Mouse (Mus musculus) kidney, adult 9 months (tissue): ENCODE results near the gene Ccdc33.

Experiments used
- DNase-seq: peaks from one replicate; pipeline ENCODE4 v3.0.0; 2022

The Ccdc33 gene

GRCm38 (mm10) chr9:58047061-58047460 lies 71.6 kb downstream of the Ccdc33 start:
- peak; percentile 58 for DNase-seq

DNA sequence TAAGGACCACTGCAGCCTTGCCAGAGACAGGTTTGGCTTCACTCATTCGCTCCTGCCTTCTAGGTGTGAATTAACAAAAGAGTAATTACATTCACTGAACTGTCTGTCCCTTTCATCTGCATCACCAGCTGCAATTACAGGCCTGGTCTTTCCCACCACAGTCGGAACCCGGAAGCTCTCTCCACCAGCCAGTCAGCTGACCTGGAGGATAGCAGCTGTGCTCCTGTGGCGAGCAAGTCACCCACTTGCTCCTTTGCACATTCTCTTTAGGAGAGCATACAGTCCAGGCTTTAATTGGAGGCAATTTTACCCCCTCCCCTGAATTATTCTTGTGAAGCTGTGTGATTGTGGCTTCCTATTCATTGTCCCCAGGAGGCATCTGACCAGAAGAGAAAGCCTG lies 73.0 kb downstream of the Ccdc33 start:
- DNase-seq = no peak

DNA sequence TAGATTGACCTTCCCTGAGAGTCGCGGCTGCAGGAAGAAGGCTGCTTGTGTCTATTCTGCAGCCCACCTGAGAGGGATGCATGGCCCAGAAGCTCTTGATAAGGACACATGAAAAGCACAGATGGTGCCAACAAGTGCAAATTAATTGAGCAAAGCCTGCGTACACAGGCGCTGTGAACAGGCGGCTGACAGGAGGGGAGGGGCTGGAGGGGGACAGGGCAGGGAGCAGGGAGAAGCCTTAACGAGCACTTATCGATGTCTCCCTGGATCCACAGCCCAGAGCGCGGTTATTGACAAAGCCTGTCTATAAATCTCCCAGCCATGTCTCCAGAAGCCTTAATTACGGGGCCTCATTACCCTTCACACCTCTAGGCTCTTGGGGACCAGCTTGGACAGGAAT lies 73.8 kb downstream of the Ccdc33 start:
- DNase-seq = no peak

GRCm38 (mm10) chr9:58043496-58044017 lies 75.1 kb downstream of the Ccdc33 start:
- DNase-seq = no peak

- no peak for DNase-seq
These were observed 76.2 kb downstream of the Ccdc33 start for GRCm38 (mm10) chr9:58042391-58042790.

GRCm38 (mm10) chr9:58040977-58041376 lies 77.6 kb downstream of the Ccdc33 start:
- no peak for DNase-seq

DNA sequence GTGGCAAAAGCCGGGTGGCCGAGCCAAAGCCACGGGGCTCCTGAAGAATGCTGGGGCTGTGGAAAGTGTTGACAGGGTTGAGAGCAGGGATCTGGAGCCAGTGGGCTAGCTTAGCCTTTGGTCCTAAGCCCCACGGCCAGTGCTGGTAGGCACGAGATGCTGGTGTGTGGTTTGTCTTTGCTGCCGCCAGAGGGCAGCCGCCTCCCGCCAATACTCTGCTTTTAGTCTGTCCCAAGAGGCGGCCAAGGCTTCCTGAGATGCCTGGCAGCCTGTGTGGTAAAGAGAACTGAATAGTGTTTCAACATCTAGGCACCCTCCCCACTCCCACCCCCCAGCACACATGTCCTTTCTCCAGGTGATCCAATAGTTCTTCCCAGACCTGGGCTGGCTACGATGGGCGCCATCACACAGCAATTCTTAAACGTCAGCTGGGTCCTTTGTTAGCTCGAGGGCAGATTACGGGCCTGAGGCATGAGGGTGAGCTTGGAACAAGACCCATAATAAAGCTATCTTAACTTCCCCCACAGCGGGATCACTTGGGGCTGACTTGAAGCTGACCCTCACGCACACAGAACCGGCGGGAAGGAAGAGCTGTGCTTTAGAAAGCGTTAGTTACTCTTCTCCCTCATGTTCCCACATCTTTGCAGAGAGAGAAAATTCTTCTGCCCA lies 80.0 kb downstream of the Ccdc33 start:
- peak; percentile 77 for DNase-seq

DNA sequence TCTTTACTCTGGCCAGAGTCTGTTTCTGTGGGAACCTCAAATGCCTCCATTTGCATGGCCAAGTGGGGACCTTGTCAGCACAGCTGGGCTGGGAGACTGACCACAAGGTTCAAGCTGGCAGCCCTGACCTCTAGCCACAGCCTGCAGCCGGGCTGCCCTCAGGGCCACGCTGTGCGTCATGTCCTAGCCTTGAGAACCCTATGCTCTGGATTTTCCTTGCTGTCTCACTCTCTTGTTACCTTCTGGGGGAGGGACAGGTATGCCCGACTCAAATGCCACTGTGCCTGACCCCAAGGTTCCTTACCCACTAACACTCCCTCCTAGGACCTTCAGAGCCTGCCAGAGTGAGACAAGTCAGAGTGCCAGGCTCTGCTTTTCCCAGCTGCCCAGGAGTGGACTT lies 81.7 kb downstream of the Ccdc33 start:
- no peak for DNase-seq

DNA sequence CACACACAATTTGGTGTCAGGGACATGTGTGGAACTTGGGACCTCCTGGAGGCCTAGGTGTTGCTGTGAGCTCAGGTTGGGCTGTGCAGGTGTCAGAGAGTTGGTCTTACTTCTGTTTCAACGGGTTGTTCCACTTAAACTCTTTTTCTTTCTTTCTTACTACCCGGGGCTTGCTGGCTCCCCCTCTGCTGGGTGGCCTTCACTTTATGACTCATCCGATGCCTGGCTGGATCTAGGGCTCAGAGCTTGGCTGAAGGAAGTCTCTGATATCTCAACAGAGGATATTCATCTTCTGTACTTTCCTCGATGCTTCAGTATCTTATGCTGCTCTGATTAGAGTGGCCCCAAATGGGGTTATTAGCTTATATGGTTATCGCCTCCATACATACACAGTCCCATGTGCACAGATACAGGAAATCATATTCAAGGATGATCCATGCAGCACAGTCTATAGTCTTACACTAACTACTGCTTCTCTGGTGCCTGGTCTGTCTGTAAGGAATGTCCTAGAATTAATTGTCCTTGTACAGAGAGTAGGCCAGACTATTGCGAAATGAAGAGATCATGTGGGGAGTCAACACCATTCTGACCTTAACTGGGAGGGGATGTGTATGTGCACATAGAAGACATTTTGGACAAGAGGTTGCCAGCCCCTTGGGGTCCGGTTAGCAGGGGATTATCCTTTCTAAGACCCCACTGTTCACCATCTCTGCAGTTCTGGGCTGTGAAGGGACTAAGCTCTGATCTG lies 82.5 kb downstream of the Ccdc33 start:
- DNase-seq = no peak

GRCm38 (mm10) chr9:58035519-58035918 lies 83.1 kb downstream of the Ccdc33 start:
- DNase-seq = no peak

- DNase-seq = no peak
These were observed 86.7 kb downstream of the Ccdc33 start for GRCm38 (mm10) chr9:58031895-58032294.

DNA sequence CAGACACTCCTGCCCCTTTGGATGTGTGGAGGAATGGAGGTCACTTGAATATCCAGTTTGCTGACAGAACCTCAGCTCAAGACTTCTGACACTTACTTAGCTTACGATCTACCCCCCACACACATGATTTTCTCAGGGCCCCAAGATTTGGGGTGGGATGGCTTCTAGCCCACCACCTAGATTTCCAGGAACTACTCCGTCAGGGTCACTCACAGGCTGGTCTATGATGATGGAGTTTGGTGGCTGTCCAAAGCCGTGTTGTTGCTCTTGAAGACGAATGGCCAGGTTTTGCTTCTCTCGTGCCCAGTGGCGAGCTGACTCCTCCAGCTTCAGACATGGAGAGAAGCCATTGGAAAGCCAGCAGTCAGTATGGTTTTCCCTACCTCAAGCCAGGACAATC lies 89.0 kb downstream of the Ccdc33 start:
- no peak for DNase-seq

GRCm38 (mm10) chr9:58028841-58029240 lies 89.8 kb downstream of the Ccdc33 start:
- no peak for DNase-seq

- no peak for DNase-seq
These were observed 91.0 kb downstream of the Ccdc33 start for GRCm38 (mm10) chr9:58027426-58028180.

GRCm38 (mm10) chr9:58025995-58026394 lies 92.6 kb downstream of the Ccdc33 start:
- no peak for DNase-seq

GRCm38 (mm10) chr9:58018385-58018784 lies 100.2 kb downstream of the Ccdc33 start:
- DNase-seq = no peak

GRCm38 (mm10) chr9:58016962-58017361 lies 101.7 kb downstream of the Ccdc33 start:
- no peak for DNase-seq

- DNase-seq = no peak
These were observed 102.8 kb downstream of the Ccdc33 start for GRCm38 (mm10) chr9:58015856-58016255.

DNA sequence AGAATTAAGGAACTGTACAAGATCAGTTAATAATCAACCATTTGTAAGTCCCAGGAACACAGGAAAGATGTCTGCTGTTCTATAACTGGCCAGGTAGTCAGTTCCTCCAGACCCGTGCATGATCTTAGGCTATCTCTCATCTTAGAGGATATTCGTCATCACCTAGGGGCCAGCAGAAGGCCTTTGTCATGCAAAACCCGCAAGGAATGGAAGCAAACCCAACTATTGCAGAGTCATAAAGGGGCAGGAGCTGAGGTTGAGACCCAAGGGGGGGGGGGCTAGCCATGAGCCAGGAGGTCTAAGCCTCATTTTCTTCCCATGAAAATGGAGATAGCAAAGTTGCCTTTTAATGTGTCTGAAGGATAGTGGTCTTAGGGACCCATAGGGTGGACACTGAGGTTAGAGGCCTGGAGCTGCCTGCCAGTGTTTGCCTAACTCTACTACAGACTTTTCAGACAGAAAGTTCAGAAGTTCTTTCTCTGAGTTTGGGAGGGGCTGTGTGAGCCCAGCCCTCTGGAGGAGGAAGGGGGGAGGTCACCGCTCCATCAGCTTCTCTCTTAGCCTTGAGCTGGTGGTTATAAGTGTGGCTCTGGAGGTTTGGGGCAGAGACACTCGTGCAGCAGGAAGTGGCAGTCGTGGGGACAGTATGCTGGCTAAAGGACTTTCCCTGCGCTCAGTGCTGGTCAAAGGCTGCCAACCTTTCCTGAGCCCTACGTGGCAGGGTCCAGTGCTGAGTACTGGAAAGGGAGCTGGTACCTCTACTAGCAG lies 104.0 kb downstream of the Ccdc33 start:
- no peak for DNase-seq

DNA sequence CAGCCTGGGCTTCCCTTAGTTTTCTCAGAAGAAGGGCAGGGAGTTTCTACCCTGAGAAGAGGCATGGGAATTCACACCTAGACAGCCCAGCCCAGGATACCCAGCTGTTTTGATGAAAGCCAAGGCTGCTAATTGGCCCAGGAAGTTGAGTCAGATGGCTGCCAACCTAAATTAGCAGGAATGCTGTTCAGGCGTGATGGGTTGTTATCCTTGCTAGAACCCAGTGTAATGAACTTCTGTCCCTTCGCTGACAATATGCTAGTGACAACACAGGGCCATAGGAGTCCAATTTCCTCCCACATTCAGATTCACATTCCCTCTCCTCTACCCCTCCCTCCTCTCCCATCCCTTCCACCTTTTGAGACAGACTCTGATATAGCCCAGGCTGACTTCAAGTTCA lies 105.7 kb downstream of the Ccdc33 start:
- no peak for DNase-seq

DNA sequence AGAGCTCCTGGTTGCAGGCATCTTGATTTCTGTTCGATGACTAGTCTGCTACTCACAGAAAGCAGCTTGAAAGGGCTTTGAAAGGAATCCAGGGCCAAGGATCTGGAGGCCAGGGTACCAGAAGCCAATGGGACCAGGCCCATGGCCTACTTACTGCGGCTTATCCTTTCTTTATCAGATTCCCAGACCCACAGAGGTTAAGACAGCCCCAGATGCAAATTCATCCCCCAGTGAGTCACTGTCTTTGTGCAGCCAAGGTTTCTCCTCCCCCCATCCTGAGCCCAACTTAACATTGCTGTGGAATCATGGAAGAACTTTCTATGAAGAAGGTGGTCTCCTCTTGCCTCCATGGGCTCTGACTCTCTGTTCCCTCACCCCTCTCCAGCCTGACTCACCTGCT lies 106.1 kb downstream of the Ccdc33 start:
- DNase-seq = no peak

DNA sequence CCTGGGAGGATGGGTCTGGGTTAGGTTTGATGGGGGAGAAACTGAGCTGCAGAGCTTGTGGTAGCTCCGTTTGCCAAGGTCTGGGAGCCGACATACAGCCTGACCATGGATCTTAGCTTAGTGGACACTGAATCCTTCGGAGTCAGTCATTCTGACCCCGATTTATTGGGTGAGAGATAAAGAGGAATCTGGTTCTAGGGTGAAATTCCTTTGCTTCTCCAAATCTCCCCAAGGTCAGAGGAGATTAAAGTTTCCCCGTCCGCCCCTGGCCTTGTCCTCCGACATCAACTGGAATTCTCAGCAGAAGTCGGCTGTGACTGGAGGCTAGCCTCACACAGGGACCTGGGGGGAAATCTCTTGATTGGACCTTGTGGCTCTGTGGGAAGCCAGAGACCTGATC lies 107.1 kb downstream of the Ccdc33 start:
- no peak for DNase-seq

GRCm38 (mm10) chr9:58011027-58011426 lies 107.6 kb downstream of the Ccdc33 start:
- DNase-seq = no peak
